Mouse (Mus musculus): ENCODE results near the gene Zfp219.
"Not testable (repeated sequence)": the region's sequence is repeated elsewhere in the genome, so short reads cannot be mapped to it uniquely, and the experiment has no call there.

GRCm38 (mm10) chr14:52042359-52042758 lies 21.8 kb upstream of the Zfp219 start, which contains the start of gene Olfr221:
- TF ChIP-seq CTCF (IDR thresholded peaks at IDR 0.05); POLR2A (IDR thresholded peaks at IDR 0.05; ENCODE audit: insufficient read depth, low read depth, low read length); EP300 (IDR thresholded peaks at IDR 0.05; ENCODE audit: insufficient read depth, low read depth, low read length): not testable (repeated sequence)
